Mouse (Mus musculus) gastrocnemius, adult 8-10 months (tissue): ENCODE measurements around the gene Iqschfp. TPM values are rescaled to one million over a fixed set of nuclear protein-coding genes. Genes with fewer than 3 reads are reported as not detected.
A peak's percentile ranks its signal among the peaks of the same experiment; 100 is the strongest.

Experiments
- DNase-seq, 2 experiments: peaks; one replicate each; pipeline ENCODE4 v3.0.0; 2022; ENCODE audit warnings: low spot score in 2 of 2
- total RNA-seq, 4 experiments: library from RNA; stranded (reverse); gene quantifications; 2 replicates each; pipeline ENCODE4 v1.2.4; 2022

The Iqschfp gene
- total RNA-seq, 4 experiments from 2014 or later: not detected

GRCm38 (mm10) chr3:67954459-67955065, 62.5 kb downstream of the Iqschfp start:
- no peak for DNase-seq

DNA sequence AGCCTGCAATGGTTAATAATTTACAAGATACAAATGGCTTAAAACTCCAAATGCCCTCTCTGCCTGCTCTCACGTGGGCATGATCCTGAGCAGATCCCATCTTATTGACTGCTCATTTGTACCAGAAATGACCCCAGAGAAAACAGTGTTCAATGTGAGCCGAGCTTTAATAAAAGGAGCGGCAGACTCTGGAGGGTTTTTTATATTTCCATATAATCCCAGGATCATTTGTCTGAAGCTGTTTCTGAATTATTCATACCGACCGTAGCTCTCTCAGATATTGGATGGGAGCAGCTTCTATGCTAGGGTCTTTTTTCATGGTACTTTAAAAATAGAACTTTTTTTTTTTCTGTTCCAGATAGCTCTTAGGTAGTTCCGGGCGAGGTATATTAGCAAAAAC, 67.6 kb downstream of the Iqschfp start:
- no peak for DNase-seq

DNA sequence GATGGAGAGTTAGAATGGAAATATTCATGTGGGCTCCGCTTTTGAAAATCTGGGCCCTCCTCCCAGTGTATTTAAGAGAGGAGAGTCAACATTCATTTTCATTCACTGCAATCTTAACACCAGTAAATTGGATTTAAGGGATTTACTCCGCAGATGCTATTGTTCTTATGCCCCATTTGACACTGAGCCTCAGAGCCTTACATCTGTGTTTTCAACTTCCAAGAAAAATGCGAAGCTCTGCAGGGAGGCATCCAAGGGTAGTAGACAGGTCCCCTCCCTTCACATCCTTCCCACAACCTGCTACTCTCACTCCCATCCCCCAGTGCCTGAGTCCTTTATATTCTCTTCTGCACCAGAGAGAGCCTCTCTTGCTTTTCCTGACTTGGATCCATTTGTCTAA, 68.1 kb downstream of the Iqschfp start:
- no peak for DNase-seq

- DNase-seq: no peak
Observed at GRCm38 (mm10) chr3:67960727-67961126, 68.7 kb downstream of the Iqschfp start.

- DNase-seq: no peak
Observed at GRCm38 (mm10) chr3:67961934-67962639, 70.1 kb downstream of the Iqschfp start.

DNA sequence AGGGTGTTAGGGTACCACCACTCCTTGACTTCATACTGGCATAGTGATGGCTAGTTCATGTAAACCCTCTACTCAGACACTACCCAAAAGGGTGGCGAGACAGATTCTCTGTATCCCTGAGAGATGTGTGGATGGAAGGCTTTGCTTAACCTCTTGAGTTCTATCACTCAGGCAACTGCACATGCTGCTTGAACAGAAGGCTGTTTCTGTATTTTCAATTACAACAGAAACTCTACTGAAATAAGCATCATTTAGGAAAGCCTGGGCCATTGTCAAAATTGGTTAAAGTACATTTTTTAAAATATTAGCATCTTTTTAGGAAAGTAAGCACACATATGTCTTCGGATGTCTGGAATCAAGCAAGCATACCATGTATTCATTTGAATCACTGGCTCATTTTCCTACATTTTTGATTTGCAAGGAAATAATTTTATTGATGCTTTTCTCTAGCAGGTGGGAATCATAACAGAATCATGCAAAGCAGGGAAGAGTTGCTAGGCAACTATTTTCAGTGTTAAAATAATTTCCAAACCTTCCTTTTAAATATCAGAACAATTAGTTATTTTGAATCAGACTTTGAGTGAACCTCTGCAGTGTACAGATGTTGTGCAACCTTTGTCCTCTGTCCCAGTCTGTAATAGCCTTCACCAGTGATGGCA, 82.4 kb downstream of the Iqschfp start:
- no peak for DNase-seq

DNA sequence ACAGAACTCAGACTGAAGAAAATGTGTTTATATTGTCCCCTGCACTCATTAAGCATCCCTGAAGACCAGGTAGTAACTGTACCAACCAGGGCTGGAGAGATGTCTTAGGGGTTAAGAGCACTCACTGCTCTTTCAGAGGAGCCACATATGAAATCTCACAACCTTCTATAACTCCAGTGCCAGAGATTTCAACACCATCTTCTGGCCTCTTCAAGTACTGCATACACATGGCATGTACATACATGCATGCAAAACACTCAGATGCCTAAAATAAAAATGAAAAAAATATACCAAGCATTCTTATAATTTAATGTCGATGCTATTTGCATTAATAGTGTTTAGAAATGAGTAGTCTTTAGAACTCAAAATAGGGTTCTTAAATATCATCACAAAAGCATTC, 88.0 kb downstream of the Iqschfp start:
- DNase-seq: no peak

DNA sequence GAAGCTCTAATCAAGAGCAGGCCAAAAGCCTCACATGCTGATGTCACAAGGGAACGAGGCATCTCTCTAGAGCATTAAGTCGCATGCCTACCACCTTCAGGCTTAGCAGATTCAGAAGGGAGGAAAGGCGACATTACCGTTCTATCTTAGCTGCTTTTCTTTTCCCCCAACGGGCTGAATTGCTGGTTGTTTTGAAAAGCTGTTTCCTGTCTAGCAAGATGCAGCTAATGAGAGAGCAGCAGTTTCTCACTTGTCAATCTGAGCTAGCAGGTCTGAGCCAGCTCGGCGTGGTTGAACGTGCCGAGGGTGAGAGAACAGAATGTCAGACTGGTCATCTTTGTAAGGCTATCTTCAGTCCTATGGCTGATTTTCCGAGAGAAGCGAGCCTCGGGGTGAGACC, 91.3 kb downstream of the Iqschfp start:
- DNase-seq: no peak

DNA sequence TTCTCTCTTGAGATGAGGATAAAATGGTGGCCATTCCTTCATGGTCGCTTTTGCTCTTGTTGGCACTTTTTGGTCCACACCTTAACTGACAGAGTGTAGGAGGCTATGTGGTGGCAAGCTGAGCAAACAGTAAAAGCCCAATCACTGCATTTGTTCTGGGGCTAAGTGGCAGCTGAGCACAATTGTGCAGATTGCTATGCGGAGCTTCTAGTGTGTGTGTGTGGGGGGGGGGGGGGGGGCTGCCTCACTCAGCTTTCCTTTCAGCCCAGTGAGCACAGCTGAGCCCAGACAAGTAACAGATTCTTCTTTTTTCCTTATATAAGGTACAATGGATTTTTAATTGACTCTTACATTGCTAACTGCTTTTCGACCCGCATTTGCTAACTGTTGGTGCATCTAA, 110.4 kb downstream of the Iqschfp start:
- no peak for DNase-seq

DNA sequence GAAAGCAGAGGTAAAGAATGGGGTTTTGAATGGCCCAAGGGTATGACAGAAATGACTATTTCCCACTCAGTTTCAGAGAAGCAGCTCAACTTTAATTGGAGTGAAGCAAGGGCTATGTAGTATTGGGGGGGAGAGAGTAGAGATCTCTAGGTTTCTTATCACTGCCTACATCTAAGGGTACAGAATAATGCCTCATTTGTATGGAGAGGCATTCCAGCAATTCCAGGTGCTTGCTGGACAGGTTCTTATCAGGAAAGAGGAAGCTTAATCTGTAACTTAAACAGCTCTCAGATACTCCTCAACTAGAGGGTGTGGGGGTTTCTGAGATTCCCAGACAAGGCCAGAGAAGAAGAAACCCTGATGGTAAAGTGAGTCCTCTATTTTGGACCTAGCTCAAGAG, 120.3 kb downstream of the Iqschfp start:
- DNase-seq: no peak

- DNase-seq: no peak
Observed at GRCm38 (mm10) chr3:68015786-68016185, 123.8 kb downstream of the Iqschfp start.

- DNase-seq: no peak
Observed at GRCm38 (mm10) chr3:68019401-68019800, 127.4 kb downstream of the Iqschfp start.

DNA sequence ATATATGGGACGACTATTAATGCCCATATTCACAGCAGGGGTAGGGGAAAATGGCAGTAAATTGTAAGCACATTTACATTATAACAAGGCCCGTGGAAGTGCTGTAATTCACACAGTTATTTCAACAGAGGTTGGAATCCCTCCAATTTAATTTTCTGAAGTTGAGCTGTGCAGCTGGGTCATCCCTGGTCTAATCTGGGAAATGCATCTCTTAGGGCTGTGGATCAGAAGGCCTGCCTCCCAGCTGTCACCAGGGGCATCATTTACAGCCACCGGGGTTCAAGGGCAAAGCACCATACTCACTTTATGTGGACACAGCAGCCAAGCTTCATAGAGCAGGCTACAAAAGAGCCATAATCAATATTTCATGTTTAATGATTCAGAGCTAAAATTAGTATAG, 144.1 kb downstream of the Iqschfp start:
- DNase-seq: no peak

DNA sequence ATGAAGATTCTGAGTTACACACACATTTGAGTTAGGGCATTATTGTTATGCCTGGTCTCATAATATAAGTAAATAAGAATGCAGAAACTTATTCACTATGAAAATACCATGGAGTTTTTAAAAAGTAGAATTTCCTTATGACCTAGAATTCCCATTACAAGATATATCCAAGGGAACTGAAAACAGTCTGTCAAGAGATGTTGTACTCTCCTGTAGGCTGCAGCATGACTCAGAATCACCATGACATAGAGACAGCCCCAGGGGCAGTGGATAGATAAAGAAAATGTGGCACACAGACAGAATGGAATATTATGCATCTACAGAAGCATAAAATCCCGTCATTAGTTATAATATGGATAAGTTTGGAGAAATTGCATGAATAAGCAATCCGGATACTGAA, 150.9 kb downstream of the Iqschfp start:
- DNase-seq: no peak

GRCm38 (mm10) chr3:68045475-68046416, 153.7 kb downstream of the Iqschfp start:
- no peak for DNase-seq

DNA sequence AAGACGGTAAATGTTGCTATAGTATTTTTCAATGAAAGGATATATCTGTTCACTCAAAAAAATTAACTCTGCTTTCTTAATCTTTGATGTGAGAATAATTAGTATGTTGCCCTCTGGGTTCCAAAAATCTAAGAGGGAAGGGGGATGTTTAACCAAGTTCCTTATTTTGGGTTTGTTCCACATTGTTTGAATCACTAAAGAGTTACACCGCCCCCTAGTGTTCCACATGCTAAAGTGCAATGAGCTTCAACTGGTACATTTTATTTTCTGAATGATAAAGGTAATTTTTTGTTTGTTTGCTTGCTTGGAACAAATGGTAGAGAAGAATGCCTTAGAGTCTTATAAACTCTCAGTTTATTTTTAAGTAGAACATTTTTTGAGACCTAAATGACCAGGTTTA, 161.5 kb downstream of the Iqschfp start:
- DNase-seq: no peak

- no peak for DNase-seq
Observed at GRCm38 (mm10) chr3:68055071-68055470, 163.0 kb downstream of the Iqschfp start.

GRCm38 (mm10) chr3:68056373-68057275, 164.6 kb downstream of the Iqschfp start:
- DNase-seq: peak; percentile 22 to 27

DNA sequence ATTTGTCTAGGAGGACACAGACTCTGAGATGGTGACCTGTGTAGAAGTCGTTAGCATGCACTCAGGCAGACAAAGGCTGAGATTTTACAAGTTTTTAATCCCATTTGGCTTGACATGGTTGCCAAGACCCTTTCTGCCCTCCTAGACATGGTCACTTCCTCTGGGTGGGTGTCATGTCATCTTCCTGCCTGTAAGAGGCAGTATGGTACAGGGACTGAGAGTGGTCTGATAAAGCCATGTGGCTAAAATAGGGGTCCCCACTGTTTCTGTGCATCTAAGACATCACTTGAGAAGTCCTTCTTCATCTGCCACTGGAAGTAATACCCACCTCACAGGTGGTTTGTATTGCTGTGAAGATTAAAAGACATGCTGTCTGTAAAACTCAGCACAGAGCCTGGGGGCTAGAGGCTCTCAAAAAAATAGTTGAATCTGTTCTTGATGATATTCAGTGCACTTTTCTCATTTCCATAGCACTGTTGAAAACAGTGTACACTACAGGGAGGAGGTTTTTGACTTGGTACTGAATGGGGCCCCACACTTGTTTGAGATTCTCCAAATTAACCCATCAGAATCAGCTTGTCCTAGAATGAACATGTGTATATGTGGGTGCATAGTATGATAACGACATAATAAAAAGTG, 167.2 kb downstream of the Iqschfp start:
- no peak for DNase-seq

DNA sequence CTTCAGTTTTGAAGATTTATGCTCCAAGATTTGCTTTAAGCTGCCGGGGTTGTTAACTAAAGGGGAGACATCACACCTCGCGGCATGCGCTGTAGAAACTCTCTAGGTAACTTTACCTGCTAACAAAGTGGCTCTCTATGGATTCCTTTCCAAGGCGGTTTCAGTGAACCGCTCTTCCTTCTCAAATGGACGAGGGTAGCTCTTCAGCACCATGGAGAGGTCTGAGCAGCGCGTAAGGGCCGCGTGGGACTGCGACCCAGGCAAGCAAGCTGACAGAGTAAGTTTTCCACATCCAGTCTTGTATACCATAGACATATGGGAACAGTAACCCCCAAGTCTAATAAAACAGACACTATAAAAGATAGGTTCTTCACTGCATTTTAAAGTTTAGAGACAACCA, 172.7 kb downstream of the Iqschfp start, which contains the start of gene Schip1:
Gene Schip1 (plus strand): TSS at position 72 of the 400 bp plus-strand sequence.
- DNase-seq: no peak
